ENCODE assay signal across 20 mouse cellular contexts in genomic region chr19:30687942-30688341, GRCm38 (mm10).
A peak's percentile ranks its signal among the peaks of the same experiment; 100 is the strongest.
DNase-seq lines count a peak whose midpoint lies in the region; ATAC-seq and TF ChIP-seq lines count a peak whose summit lies in the region.
"Had no signal": no experiment of that assay in that cellular context is flagged by ENCODE, and none has a peak within 500 bp of the region (broad histone marks: within the 10 kb centered on the region; RNA-seq: fewer than 3 reads in every experiment).

No protein-coding gene starts in this region.

- H3K4me3 ChIP-seq in kidney, postnatal 0 days (replicated peaks; ENCODE audit: low read depth, low read length), result no peak overlapping the region
- no peak overlapping the region for H3K4me3 ChIP-seq in kidney, embryonic 14.5 days (ENCODE audit: low read length)
- H3K4me3 ChIP-seq in neural tube, embryonic 14.5 days (ENCODE audit: low read depth, low read length), result no peak overlapping the region
- no peak overlapping the region for H3K4me3 ChIP-seq in neural tube, embryonic 15.5 days (replicated peaks)
- H3K4me3 ChIP-seq in forebrain, postnatal 0 days (ENCODE audit: low read depth, low read length), result no peak overlapping the region
- H3K4me3 ChIP-seq: embryonic facial prominence, embryonic 12.5 days; heart, embryonic 10.5 days; hindbrain, embryonic 12.5 days had no signal

- no peak for ATAC-seq in kidney, postnatal 0 days (replicated peaks; ENCODE audit: low FRiP score, low read depth)
- no peak for ATAC-seq in kidney, embryonic 14.5 days (ENCODE audit: low FRiP score, low TSS enrichment)
- peak; percentile 70; the same call in 1 of the 2 replicates for ATAC-seq in neural tube, embryonic 14.5 days (ENCODE audit: low read depth)
- no peak for ATAC-seq in neural tube, embryonic 15.5 days (ENCODE audit: low FRiP score)
- peak; percentile 79; the same call in 1 of the 2 replicates for ATAC-seq in forebrain, postnatal 0 days
- ATAC-seq: hindbrain, embryonic 16.5 days; inflammation-experienced regulatory T-cells, adult 6 months had no signal

- DNase-seq in kidney, postnatal 0 days (ENCODE audit: low spot score), result peak; percentile 3
- peak; percentile 16 for DNase-seq in forebrain, postnatal 0 days
- no peak for DNase-seq in heart, adult 18-20 months
- DNase-seq: adrenal gland, adult 2 months; adrenal gland, postnatal 25 days; cerebellum, adult 11 months; cerebellum, adult 9-10 months; cerebellum, postnatal 25 days; gastrocnemius, postnatal 36 days; heart, adult 11 months; heart, postnatal 10 days; heart, postnatal 4 days had no signal

- no peak overlapping the region for H3K27ac ChIP-seq in kidney, postnatal 0 days
- no peak overlapping the region for H3K27ac ChIP-seq in kidney, embryonic 14.5 days (ENCODE audit: low read depth, low read length)
- no peak overlapping the region for H3K27ac ChIP-seq in neural tube, embryonic 14.5 days (ENCODE audit: low read depth, low read length)
- no peak overlapping the region for H3K27ac ChIP-seq in neural tube, embryonic 15.5 days (replicated peaks)
- no peak overlapping the region for H3K27ac ChIP-seq in forebrain, postnatal 0 days (ENCODE audit: low read depth, low read length)
- H3K27ac ChIP-seq: embryonic facial prominence, embryonic 12.5 days; heart, embryonic 10.5 days; hindbrain, embryonic 12.5 days had no signal

- no peak overlapping the region for H3K4me2 ChIP-seq in kidney, postnatal 0 days (ENCODE audit: low read length)
- no peak overlapping the region for H3K4me2 ChIP-seq in kidney, embryonic 14.5 days (replicated peaks; ENCODE audit: low read depth, low read length)
- H3K4me2 ChIP-seq in neural tube, embryonic 14.5 days (ENCODE audit: low read depth, low read length), result no peak overlapping the region
- no peak overlapping the region for H3K4me2 ChIP-seq in neural tube, embryonic 15.5 days
- H3K4me2 ChIP-seq in forebrain, postnatal 0 days (ENCODE audit: low read depth), result no peak overlapping the region
- H3K4me2 ChIP-seq: embryonic facial prominence, embryonic 12.5 days; hindbrain, embryonic 12.5 days had no signal

- H3K9me3 ChIP-seq in kidney, postnatal 0 days (replicated peaks; ENCODE audit: low read length), result no peaks in the 10 kb centered on the region
- no peaks in the 10 kb centered on the region for H3K9me3 ChIP-seq in kidney, embryonic 14.5 days (ENCODE audit: control insufficient read depth, low read length)
- no peaks in the 10 kb centered on the region for H3K9me3 ChIP-seq in neural tube, embryonic 14.5 days (ENCODE audit: control insufficient read depth, low read length)
- H3K9me3 ChIP-seq in neural tube, embryonic 15.5 days (replicated peaks), result no peaks in the 10 kb centered on the region
- H3K9me3 ChIP-seq in forebrain, postnatal 0 days (ENCODE audit: low read length), result no peaks in the 10 kb centered on the region
- H3K9me3 ChIP-seq: embryonic facial prominence, embryonic 12.5 days; heart, embryonic 10.5 days; hindbrain, embryonic 12.5 days had no signal

- no peaks in the 10 kb centered on the region for H3K27me3 ChIP-seq in kidney, postnatal 0 days (ENCODE audit: insufficient read depth, low read length)
- no peaks in the 10 kb centered on the region for H3K27me3 ChIP-seq in kidney, embryonic 14.5 days (ENCODE audit: control insufficient read depth, insufficient read depth, low read length)
- H3K27me3 ChIP-seq in neural tube, embryonic 14.5 days (ENCODE audit: control insufficient read depth, insufficient read depth, low read length), result no peaks in the 10 kb centered on the region
- no peaks in the 10 kb centered on the region for H3K27me3 ChIP-seq in neural tube, embryonic 15.5 days (replicated peaks)
- no peaks in the 10 kb centered on the region for H3K27me3 ChIP-seq in forebrain, postnatal 0 days (ENCODE audit: insufficient read depth, low read length)
- H3K27me3 ChIP-seq: embryonic facial prominence, embryonic 12.5 days; hindbrain, embryonic 12.5 days had no signal

- H3K4me1 ChIP-seq in kidney, postnatal 0 days (replicated peaks; ENCODE audit: insufficient read depth, low read length), result no peaks in the 10 kb centered on the region
- no peaks in the 10 kb centered on the region for H3K4me1 ChIP-seq in kidney, embryonic 14.5 days (ENCODE audit: control insufficient read depth, insufficient read depth, low read length)
- H3K4me1 ChIP-seq in neural tube, embryonic 14.5 days (ENCODE audit: control insufficient read depth, insufficient read depth, low read length), result no peaks in the 10 kb centered on the region
- no peaks in the 10 kb centered on the region for H3K4me1 ChIP-seq in neural tube, embryonic 15.5 days
- H3K4me1 ChIP-seq in forebrain, postnatal 0 days (ENCODE audit: insufficient read depth), result no peaks in the 10 kb centered on the region
- H3K4me1 ChIP-seq: embryonic facial prominence, embryonic 12.5 days; heart, embryonic 10.5 days; hindbrain, embryonic 12.5 days had no signal

- TF ChIP-seq CTCF in kidney, postnatal 0 days (IDR thresholded peaks at IDR 0.05; ENCODE audit: low read depth), result no peak
- no peak for TF ChIP-seq CTCF in forebrain, postnatal 0 days (IDR thresholded peaks at IDR 0.05; ENCODE audit: low read depth)

- WGBS in kidney, postnatal 0 days, result 39% methylated on average over 6 of the region's 6 CpGs
- WGBS in kidney, embryonic 14.5 days, result 35% methylated on average over 6 of the region's 6 CpGs
- WGBS in neural tube, embryonic 14.5 days, result 39% methylated on average over 6 of the region's 6 CpGs
- 50% methylated on average over 6 of the region's 6 CpGs for WGBS in neural tube, embryonic 15.5 days
- 42% methylated on average over 6 of the region's 6 CpGs for WGBS in forebrain, postnatal 0 days

- H3K36me3 ChIP-seq in kidney, postnatal 0 days (ENCODE audit: insufficient read depth, low read length), result no peaks in the 10 kb centered on the region
- H3K36me3 ChIP-seq in kidney, embryonic 14.5 days (ENCODE audit: control insufficient read depth, insufficient read depth, low read length), result no peaks in the 10 kb centered on the region
- H3K36me3 ChIP-seq in neural tube, embryonic 14.5 days (ENCODE audit: control insufficient read depth, insufficient read depth, low read length), result no peaks in the 10 kb centered on the region
- no peaks in the 10 kb centered on the region for H3K36me3 ChIP-seq in neural tube, embryonic 15.5 days
- H3K36me3 ChIP-seq in forebrain, postnatal 0 days (ENCODE audit: insufficient read depth), result no peaks in the 10 kb centered on the region
- H3K36me3 ChIP-seq: embryonic facial prominence, embryonic 12.5 days; heart, embryonic 10.5 days; hindbrain, embryonic 12.5 days had no signal

- no peak overlapping the region for H3K9ac ChIP-seq in kidney, postnatal 0 days (ENCODE audit: low read depth, low read length)
- no peak overlapping the region for H3K9ac ChIP-seq in kidney, embryonic 14.5 days (ENCODE audit: low read depth, low read length)
- no peak overlapping the region for H3K9ac ChIP-seq in neural tube, embryonic 14.5 days (replicated peaks; ENCODE audit: low read depth, low read length)
- H3K9ac ChIP-seq in neural tube, embryonic 15.5 days (replicated peaks), result no peak overlapping the region
- H3K9ac ChIP-seq in forebrain, postnatal 0 days, result no peak overlapping the region
- H3K9ac ChIP-seq: embryonic facial prominence, embryonic 12.5 days; hindbrain, embryonic 12.5 days had no signal

Comparison
In these comparisons a context has a peak if more than half of its experiments do, and no peak if none do; other contexts are left out.
1. ATAC-seq: peak in neural tube, embryonic 14.5 days (single experiment) and forebrain, postnatal 0 days (single experiment); none in kidney, postnatal 0 days (single experiment), kidney, embryonic 14.5 days (single experiment) and neural tube, embryonic 15.5 days (single experiment).
2. DNase-seq: peak in kidney, postnatal 0 days (single experiment) and forebrain, postnatal 0 days (single experiment); none in heart, adult 18-20 months (0 of 2).